Mouse (Mus musculus): ENCODE results near the gene Shox2. TPM values are rescaled to one million over a fixed set of nuclear protein-coding genes. Genes with fewer than 3 reads are reported as not detected.

Gene Shox2
- polyA plus RNA-seq, 1 experiment from 2014 or later, result 32.7 TPM

Other genes with a start within 250 kb of the Shox2 start
- gene Rsrc1, start 381 bp downstream of the Shox2 start, polyA plus RNA-seq (2014; fragmentation: Nextera tagmentation; extraction: Ambion mirVana), result 45.0 and 47.8 TPM in 2 replicates

Data from hindbrain, embryonic 11.5 days (tissue).